Mouse (Mus musculus) heart, adult 18-20 months (tissue): ENCODE results near the gene Unk. TPM values are rescaled to one million over a fixed set of nuclear protein-coding genes. Genes with fewer than 3 reads are reported as not detected.

ENCODE experiments used
- DNase-seq, 2 experiments: peaks; one replicate each; pipeline ENCODE4 v3.0.0; 2021 to 2022; ENCODE audit warnings: mixed read lengths in 1 of 2
- total RNA-seq, 2 experiments: library from RNA; stranded (reverse); gene quantifications; 2 replicates each; pipeline ENCODE4 v1.2.3; 2021

Unk gene
- total RNA-seq, 2 experiments from 2014 or later: 5.2 to 7.8 TPM

- DNase-seq: peak; percentile 92 to 93
Observed at GRCm38 (mm10) chr11:116108464-116109137, 78.5 kb downstream of the Unk start.

GRCm38 (mm10) chr11:116109441-116110081 is 79.4 kb downstream of the Unk start:
- DNase-seq: peak; percentile 54 to 63

- DNase-seq: peak; percentile 90 to 95
Observed at GRCm38 (mm10) chr11:116110131-116110530, 80.0 kb downstream of the Unk start.

- DNase-seq: peak in 1 of 2 experiments; percentile 81
Observed at GRCm38 (mm10) chr11:116110540-116110939, 80.4 kb downstream of the Unk start.

Other genes with a start within 250 kb of the Unk start
- gene Caskin2, start 216.7 kb upstream of the Unk start, total RNA-seq: 10 to 100 TPM; 39.2 to 42.9 TPM
- 1 to 10 TPM; 7.1 to 8.5 TPM for gene Tsen54, start 215.6 kb upstream of the Unk start, total RNA-seq
- 10 to 100 TPM; 17.5 to 18.2 TPM for gene Llgl2, start 206.3 kb upstream of the Unk start, total RNA-seq
- not detected for gene Myo15b, start 171.9 kb upstream of the Unk start, total RNA-seq
- 1 to 10 TPM; 8.2 to 8.8 TPM for gene Smim5, start 130.4 kb upstream of the Unk start, total RNA-seq
- not detected for gene Smim6, start 118.3 kb upstream of the Unk start, total RNA-seq
- 10 to 100 TPM; 19.0 to 19.9 TPM for gene Sap30bp, start 97.0 kb upstream of the Unk start, total RNA-seq
- 1 to 10 TPM; 7.5 to 7.8 TPM for gene Recql5, start 96.8 kb upstream of the Unk start, total RNA-seq
- 1 to 10 TPM; 1.9 to 3.7 TPM for gene Itgb4, start 55.6 kb upstream of the Unk start, total RNA-seq
- gene Galk1, start 17.6 kb upstream of the Unk start, total RNA-seq: 10 to 100 TPM; 14.1 to 15.0 TPM
- 100 to 1,000 TPM in 1 of 2 experiments, 10 to 100 TPM in 1; 98.0 to 107 TPM for gene H3f3b, start 2.4 kb upstream of the Unk start, total RNA-seq
- gene Unc13d, start 47.6 kb downstream of the Unk start, total RNA-seq: 1 to 10 TPM in 1 of 2 experiments, under 1 TPM in 1; 0.42 to 2.0 TPM
- 100 to 1,000 TPM in 1 of 2 experiments, 10 to 100 TPM in 1; 93.3 to 109 TPM for gene Wbp2, start 56.7 kb downstream of the Unk start, total RNA-seq
- 10 to 100 TPM; 24.7 to 27.6 TPM for gene Trim47, start 96.9 kb downstream of the Unk start, total RNA-seq
- 10 to 100 TPM in 1 of 2 experiments, 1 to 10 TPM in 1; 9.6 to 10.5 TPM for gene Trim65, start 100.8 kb downstream of the Unk start, total RNA-seq
- gene Mrpl38, start 108.5 kb downstream of the Unk start, total RNA-seq: 10 to 100 TPM; 56.8 to 66.1 TPM
- 10 to 100 TPM; 13.5 to 18.1 TPM for gene Fbf1, start 137.8 kb downstream of the Unk start, total RNA-seq
- gene Ten1, start 168.5 kb downstream of the Unk start, total RNA-seq: 10 to 100 TPM; 14.1 to 17.4 TPM
- gene Acox1, start 168.7 kb downstream of the Unk start, total RNA-seq: 100 to 1,000 TPM; 171 to 200 TPM
- under 1 TPM; 0.15 to 0.46 TPM for gene Evpl, start 207.8 kb downstream of the Unk start, total RNA-seq
- gene Srp68, start 243.9 kb downstream of the Unk start, total RNA-seq: 10 to 100 TPM; 59.0 to 67.2 TPM